Mouse (Mus musculus): Measurements from ENCODE around the gene Dnajb9. TPM values are rescaled to one million over a fixed set of nuclear protein-coding genes. Genes with fewer than 3 reads are reported as not detected.
A peak's percentile ranks its signal among the peaks of the same experiment; 100 is the strongest.

Dnajb9 gene
- polyA plus RNA-seq, 1 experiment from 2014 or later: 16.0 TPM

DNA sequence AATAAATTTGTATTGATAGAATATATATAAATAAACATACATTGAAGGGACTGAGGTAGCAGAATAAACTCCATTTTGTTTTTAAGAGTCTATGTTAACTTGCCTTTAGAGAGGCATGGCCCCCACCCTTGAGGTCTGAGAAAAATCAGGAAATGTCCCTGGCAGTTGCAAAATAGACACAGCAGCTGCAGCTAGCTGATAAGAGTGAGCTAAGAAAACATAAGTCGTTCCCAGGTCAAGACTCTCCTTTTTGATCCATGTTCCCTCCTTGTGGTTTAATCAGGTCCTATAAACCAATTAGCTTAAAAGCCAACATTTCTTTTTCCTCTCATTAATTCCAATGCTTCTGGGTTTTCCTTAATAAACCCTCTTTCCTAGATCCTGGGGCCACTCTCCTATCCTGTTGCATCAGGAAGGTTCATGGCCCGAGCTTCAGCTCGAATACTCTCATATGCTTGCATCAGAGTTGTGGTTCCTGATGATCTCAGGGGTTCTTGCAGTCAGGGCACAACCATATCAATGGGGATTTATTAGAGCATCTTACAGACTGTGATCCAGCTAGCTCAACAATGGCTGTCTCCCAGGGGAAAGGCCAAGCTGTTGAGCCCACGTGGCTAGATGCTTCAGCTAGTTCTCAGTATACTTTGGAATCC lies 12.1 kb downstream of the Dnajb9 start:
- no peaks in the 10 kb centered on the region for H3K9me3 ChIP-seq
- no peak overlapping the region for H3K4me3 ChIP-seq
- H3K36me3 ChIP-seq (replicated peaks): peaks cover 12% of the 10 kb centered on the region
- H3K4me1 ChIP-seq: no peaks in the 10 kb centered on the region
- 74% methylated on average over 4 of the region's 4 CpGs for WGBS
- H3K27ac ChIP-seq (replicated peaks): no peak overlapping the region
- H3K27me3 ChIP-seq (replicated peaks; ENCODE audit: low read depth, poor library complexity, severe bottlenecking): no peaks in the 10 kb centered on the region
- DNase-seq (ENCODE audit: low spot score): no peak

DNA sequence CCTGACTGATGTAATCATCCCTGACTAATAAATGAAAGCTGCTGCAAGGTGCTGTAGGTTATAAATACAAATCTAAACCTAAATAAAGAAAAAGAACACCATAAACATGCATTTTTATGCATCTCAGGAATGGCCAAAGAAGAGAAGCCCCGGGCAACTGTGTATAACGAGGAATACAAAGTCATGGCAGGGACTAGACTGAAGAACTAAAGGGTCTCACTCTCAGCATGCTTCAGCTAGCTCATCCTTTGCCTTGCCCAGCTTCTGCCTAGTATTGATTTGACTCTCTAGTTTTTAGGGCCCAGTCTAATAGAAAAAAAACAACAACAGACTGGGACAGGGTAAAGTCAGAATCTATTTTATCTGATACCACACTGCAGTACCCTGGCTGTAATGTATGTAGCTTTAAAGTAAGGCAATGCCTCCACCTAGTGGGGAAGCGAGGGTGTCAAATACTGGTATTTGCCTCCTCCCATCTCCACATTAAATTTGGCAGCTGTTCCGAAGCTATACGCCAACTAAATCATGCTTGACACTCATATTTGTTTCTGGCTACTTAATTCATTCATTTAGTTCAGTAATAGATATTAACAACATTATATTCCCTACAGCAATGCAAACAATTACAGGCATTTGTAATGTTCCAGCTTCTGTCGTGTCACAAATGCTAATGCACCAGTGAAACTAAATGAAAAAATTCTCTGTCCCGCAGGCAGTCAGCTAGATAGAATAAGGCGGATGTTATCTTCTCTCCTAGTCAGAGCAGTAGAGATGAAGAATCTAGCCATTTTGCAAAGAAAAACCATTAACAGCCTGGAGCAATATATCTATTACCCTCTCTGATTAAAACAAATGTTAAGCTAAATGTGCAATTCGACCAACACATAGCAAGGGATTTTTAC lies 28.8 kb downstream of the Dnajb9 start:
- Histone ChIP-seq H3K27me3 (replicated peaks; ENCODE audit: low read depth, poor library complexity, severe bottlenecking) (no peaks in the 10 kb centered on the region), H3K4me3 (no peak overlapping the region), H3K4me1 (peaks cover 3% of the 10 kb centered on the region), H3K9me3 (no peaks in the 10 kb centered on the region), H3K36me3 (replicated peaks) (no peaks in the 10 kb centered on the region), H3K27ac (replicated peaks) (no peak overlapping the region)
- peak; percentile 39 for DNase-seq (ENCODE audit: low spot score)
- 63% methylated on average over 9 of the region's 9 CpGs for WGBS

DNA sequence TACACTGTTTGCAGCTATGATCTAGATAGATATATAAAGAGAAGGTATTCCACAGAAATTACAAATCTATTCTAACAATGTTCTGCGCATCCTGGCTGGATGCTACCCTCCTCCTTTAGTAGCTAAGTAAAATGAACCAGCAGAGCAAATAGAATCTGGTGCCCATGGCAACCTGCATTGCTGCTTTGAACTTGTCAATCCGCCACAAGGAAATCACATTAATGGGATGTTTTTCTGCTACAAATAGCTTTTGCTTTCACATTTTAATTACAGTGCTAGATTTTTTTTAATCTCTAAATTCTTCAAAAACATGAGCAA lies 33.1 kb downstream of the Dnajb9 start:
- H3K4me1 ChIP-seq: peaks cover 5% of the 10 kb centered on the region
- no peak overlapping the region for H3K27ac ChIP-seq (replicated peaks)
- 86% methylated on average over 2 of the region's 2 CpGs for WGBS
- no peak overlapping the region for H3K4me3 ChIP-seq
- no peaks in the 10 kb centered on the region for H3K36me3 ChIP-seq (replicated peaks)
- no peaks in the 10 kb centered on the region for H3K27me3 ChIP-seq (replicated peaks; ENCODE audit: low read depth, poor library complexity, severe bottlenecking)
- H3K9me3 ChIP-seq: no peaks in the 10 kb centered on the region
- no peak for DNase-seq (ENCODE audit: low spot score)

DNA sequence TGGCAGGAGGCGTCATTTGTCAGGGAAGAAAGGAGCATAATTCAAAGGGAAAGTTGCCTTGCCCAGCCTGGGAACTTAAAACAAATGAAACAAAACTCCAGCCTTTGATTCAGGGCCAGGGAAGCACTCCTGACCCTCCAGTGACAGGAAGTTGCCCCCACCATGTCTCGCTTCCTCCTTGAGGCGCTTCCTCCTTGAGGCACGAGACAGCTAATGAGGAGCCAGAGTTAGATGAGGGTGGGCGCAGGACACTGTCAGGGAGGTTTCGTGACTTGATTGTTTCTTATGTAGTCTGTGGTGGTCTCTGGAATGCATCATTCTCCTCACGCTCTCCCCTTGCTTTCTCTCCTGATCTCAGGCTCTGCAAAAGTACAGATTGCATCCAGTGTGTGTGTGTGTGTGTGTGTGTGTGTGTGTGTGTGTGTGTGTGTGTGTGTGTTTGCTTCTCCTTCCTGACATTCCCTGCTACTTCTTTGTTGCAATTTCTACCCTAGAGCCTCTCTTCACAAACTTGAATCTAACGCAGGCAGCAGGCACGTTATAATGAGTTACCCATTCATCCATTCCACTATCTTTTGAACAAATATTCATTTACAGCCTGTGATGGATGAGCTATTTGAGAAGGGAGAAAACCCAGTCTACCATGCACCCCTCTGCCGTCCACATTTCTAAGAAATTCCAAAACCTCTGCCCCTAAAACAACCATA lies 33.6 kb downstream of the Dnajb9 start:
- Histone ChIP-seq H3K4me1 (peaks cover 5% of the 10 kb centered on the region), H3K4me3 (no peak overlapping the region), H3K27ac (replicated peaks) (peak overlapping the region; percentile 1; the same call in 1 of the 2 replicates), H3K27me3 (replicated peaks; ENCODE audit: low read depth, poor library complexity, severe bottlenecking) (no peaks in the 10 kb centered on the region), H3K36me3 (replicated peaks) (no peaks in the 10 kb centered on the region), H3K9me3 (no peaks in the 10 kb centered on the region)
- peak; percentile 14 for DNase-seq (ENCODE audit: low spot score)
- WGBS: 64% methylated on average over 10 of the region's 10 CpGs

GRCm38 (mm10) chr12:44166949-44167348 lies 43.2 kb downstream of the Dnajb9 start:
- H3K27ac ChIP-seq (replicated peaks): no peak overlapping the region
- no peaks in the 10 kb centered on the region for H3K36me3 ChIP-seq (replicated peaks)
- H3K4me1 ChIP-seq: no peaks in the 10 kb centered on the region
- DNase-seq (ENCODE audit: low spot score): no peak
- no peak overlapping the region for H3K4me3 ChIP-seq
- no peaks in the 10 kb centered on the region for H3K9me3 ChIP-seq
- no peaks in the 10 kb centered on the region for H3K27me3 ChIP-seq (replicated peaks; ENCODE audit: low read depth, poor library complexity, severe bottlenecking)

DNA sequence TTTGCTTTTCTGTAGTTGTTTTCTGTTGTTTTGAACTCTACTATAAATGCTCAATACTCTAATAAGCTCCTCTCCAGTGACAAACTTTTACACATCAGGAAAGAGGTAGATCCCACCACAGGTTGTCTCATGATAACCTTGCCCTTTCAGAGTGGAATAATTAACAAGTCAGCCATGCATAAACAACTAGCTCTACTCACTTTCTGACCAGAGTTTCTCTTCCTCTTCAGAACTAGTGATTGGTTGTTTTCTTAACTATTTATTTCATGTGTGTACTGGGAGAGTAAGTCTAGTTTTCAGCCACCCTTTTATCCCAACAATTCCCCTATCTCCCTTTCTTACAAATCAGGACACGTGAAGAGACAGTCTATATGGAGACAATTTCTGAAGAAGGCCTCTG lies 50.8 kb downstream of the Dnajb9 start:
- DNase-seq (ENCODE audit: low spot score): no peak
- peaks cover 4% of the 10 kb centered on the region; the same call in 1 of the 2 replicates for H3K9me3 ChIP-seq
- H3K4me3 ChIP-seq: no peak overlapping the region
- WGBS: 65% methylated on average over 1 of the region's 1 CpGs
- H3K27ac ChIP-seq (replicated peaks): no peak overlapping the region
- H3K36me3 ChIP-seq (replicated peaks): no peaks in the 10 kb centered on the region
- H3K4me1 ChIP-seq: no peaks in the 10 kb centered on the region
- no peaks in the 10 kb centered on the region for H3K27me3 ChIP-seq (replicated peaks; ENCODE audit: low read depth, poor library complexity, severe bottlenecking)

Small RNAs within 50 kb of the gene (microRNA-seq; reads per million reads assigned to microRNA genes)
- not detected for gene Mir5627

Other genes with a start within 250 kb of the Dnajb9 start
- 46.4 and 47.0 TPM in 2 replicates for gene Pnpla8, start 11.0 kb upstream of the Dnajb9 start, polyA plus RNA-seq (2016; fragmentation: Nextera tagmentation; extraction: Ambion mirVana)
- 14.5 and 15.2 TPM in 2 replicates for gene Nrcam, start 118.6 kb upstream of the Dnajb9 start, polyA plus RNA-seq (2016; fragmentation: Nextera tagmentation; extraction: Ambion mirVana)

Data from embryonic facial prominence, embryonic 10.5 days (tissue).